Mouse (Mus musculus) ES-Bruce4 (cell line): ENCODE data around the gene Celf2.

ENCODE experiments used
- EP300 ChIP-seq: IDR thresholded peaks from 2 replicates; pipeline ENCODE4 v1.6.1; 2011; ENCODE audit warnings: low read depth, low read length; ENCODE audit not compliant: insufficient read depth
- POLR2A ChIP-seq: IDR thresholded peaks from one replicate; pipeline ENCODE4 v1.8.1; 2011; ENCODE audit warnings: low read length; ENCODE audit not compliant: insufficient read depth

GRCm38 (mm10) chr2:6933130-6933529 lies 576.2 kb downstream of the Celf2 start:
- TF ChIP-seq POLR2A (no peak), EP300 (no peak)
